Mouse (Mus musculus) hindbrain, embryonic 14.5 days (tissue): ENCODE results near the gene 1810055G02Rik. TPM values are rescaled to one million over a fixed set of nuclear protein-coding genes. Genes with fewer than 3 reads are reported as not detected.

Experiments
- ATAC-seq: fragments of 200-750 bp; cut with Nextera tagmentation; 2 replicates; pipeline ENCODE4 v1.8.0; 2017; ENCODE audit warnings: moderate number of reproducible peaks, mild to moderate bottlenecking, moderate TSS enrichment, moderate library complexity; ENCODE audit not compliant: low FRiP score
- DNase-seq: peaks from one replicate; pipeline ENCODE4 v3.0.0-alpha.2; 2015; ENCODE audit warnings: low spot score
- H3K27ac ChIP-seq: fragments of 300-500 bp; sonication (generic); 2 replicates; pipeline ENCODE4 v1.5.1; 2014; ENCODE audit warnings: mild to moderate bottlenecking, moderate library complexity
- H3K27me3 ChIP-seq: fragments of 300-500 bp; sonication (generic); 2 replicates; pipeline ENCODE4 v1.6.1; 2014; ENCODE audit warnings: mild to moderate bottlenecking, low read length, mixed read lengths; ENCODE audit not compliant: control insufficient read depth, insufficient read depth
- H3K36me3 ChIP-seq: fragments of 300-500 bp; sonication (generic); replicated peaks from 2 replicates; pipeline ENCODE4 v1.6.1; 2014; ENCODE audit not compliant: control insufficient read depth, insufficient read depth
- H3K4me1 ChIP-seq: fragments of 300-500 bp; sonication (generic); replicated peaks from 2 replicates; pipeline ENCODE4 v1.6.1; 2014; ENCODE audit warnings: antibody characterized with exemption, low read length, mixed read lengths; ENCODE audit not compliant: control insufficient read depth, insufficient read depth
- H3K4me2 ChIP-seq: fragments of 300-500 bp; sonication (generic); replicated peaks from 2 replicates; pipeline ENCODE4 v1.6.1; 2014; ENCODE audit warnings: mild to moderate bottlenecking, moderate library complexity
- H3K4me3 ChIP-seq: fragments of 300-500 bp; sonication (generic); replicated peaks from 2 replicates; pipeline ENCODE4 v1.5.1; 2014; ENCODE audit warnings: mild to moderate bottlenecking, low read length
- H3K9ac ChIP-seq: fragments of 300-500 bp; sonication (generic); 2 replicates; pipeline ENCODE4 v1.6.1; 2014
- H3K9me3 ChIP-seq: fragments of 300-500 bp; sonication (generic); 2 replicates; pipeline ENCODE4 v1.6.1; 2016; ENCODE audit warnings: low read length; ENCODE audit not compliant: control insufficient read depth
- WGBS: fragments of 180-500 bp; shearing (Covaris S2); extraction: QIAGEN DNeasy Blood & Tissue Kit; methylation state at CpG from one replicate; pipeline ENCODE4 v1.1.7; 2014; 5-methylcytosine and 5-hydroxymethylcytosine counted together
- polyA plus RNA-seq: library from polyadenylated mRNA; unstranded; fragments of >200 nt; fragmentation: Nextera tagmentation; extraction: Ambion mirVana; gene quantifications from 2 replicates; pipeline ENCODE4 v1.2.1, GENCODE M21; 2014

1810055G02Rik gene
- polyA plus RNA-seq, 1 experiment from 2014 or later, result 34.0 TPM

DNA sequence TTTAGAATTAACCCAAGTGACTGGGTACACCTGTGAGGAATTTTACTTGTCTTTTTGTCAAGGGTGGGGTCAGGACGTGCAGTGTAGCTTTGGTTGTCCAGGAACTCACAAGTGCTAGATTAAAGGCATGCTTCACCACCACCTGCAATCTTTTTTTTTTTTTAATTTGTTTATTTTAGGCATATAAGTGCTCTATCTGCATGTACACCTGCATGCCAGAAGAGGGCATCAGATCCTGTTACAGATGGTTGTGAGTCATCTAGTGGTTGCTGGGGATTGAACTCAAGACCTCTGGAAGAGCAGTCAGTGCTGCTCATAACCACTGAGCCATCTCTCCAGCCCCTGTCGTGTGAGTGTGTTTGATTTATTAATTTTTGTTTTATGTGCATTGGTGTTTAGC is 20.8 kb downstream of the 1810055G02Rik start:
- DNase-seq (no peak), ATAC-seq (no peak)
- no peaks in the 10 kb centered on the region for H3K9me3 ChIP-seq
- H3K27ac ChIP-seq, result no peak overlapping the region
- no peak overlapping the region for H3K4me2 ChIP-seq
- H3K9ac ChIP-seq, result no peak overlapping the region
- no peaks in the 10 kb centered on the region for H3K36me3 ChIP-seq
- no peaks in the 10 kb centered on the region for H3K27me3 ChIP-seq
- WGBS, result 69% methylated on average over 2 of the region's 2 CpGs
- no peak overlapping the region for H3K4me3 ChIP-seq
- H3K4me1 ChIP-seq, result no peaks in the 10 kb centered on the region

- Histone ChIP-seq H3K4me2 (no peak overlapping the region), H3K27me3 (no peaks in the 10 kb centered on the region), H3K9me3 (no peaks in the 10 kb centered on the region), H3K36me3 (no peaks in the 10 kb centered on the region), H3K4me1 (no peaks in the 10 kb centered on the region), H3K27ac (no peak overlapping the region), H3K4me3 (no peak overlapping the region), H3K9ac (no peak overlapping the region)
- ATAC-seq, result no peak
- 84% methylated on average over 7 of the region's 7 CpGs for WGBS
- DNase-seq, result no peak
Observed at GRCm38 (mm10) chr19:3730781-3731646, 22.9 kb downstream of the 1810055G02Rik start.

DNA sequence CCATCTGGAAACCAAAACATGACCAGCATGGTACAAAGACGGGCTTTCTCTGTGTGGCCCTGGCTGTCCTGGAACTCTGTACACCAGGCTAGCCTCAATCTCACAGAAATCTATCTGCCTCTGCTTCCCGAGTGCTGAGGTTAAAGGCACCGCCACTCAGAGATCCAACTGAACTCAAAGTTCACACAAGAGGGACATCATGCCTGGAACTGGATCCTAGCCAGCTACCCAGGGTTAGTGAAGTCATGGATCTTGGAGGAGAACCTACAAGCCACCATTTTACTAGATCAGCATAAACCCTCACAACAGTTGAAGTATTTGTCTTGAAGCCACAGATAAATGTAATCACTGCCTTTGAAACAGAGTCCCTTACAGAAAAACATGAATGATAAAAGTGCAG is 27.9 kb downstream of the 1810055G02Rik start:
- no peak overlapping the region for H3K4me3 ChIP-seq
- no peak overlapping the region for H3K9ac ChIP-seq
- no peak overlapping the region for H3K27ac ChIP-seq
- H3K36me3 ChIP-seq, result no peaks in the 10 kb centered on the region
- H3K4me2 ChIP-seq, result no peak overlapping the region
- no peak for DNase-seq
- H3K27me3 ChIP-seq, result no peaks in the 10 kb centered on the region
- ATAC-seq, result no peak
- H3K4me1 ChIP-seq, result no peaks in the 10 kb centered on the region
- H3K9me3 ChIP-seq, result no peaks in the 10 kb centered on the region
- WGBS, result 92% methylated on average over 3 of the region's 3 CpGs

DNA sequence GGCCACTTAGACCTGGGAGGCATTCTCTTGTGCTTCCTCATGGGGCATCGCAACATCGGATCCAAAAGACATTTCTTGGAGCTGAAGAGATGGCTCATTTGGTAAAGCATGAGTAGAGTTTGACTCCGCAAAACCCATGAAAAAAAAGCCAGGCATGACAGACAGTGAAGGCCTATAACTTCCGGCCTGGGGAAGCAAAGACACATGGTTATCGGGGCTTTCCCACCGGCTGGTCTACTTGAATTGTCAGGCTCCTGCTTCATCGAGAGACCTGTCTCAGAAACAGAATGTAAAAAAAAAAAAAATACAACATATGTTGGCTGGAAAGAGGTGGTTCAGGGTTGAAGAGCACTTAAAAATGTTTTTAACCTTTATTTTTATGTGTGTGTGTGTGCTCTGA is 31.6 kb downstream of the 1810055G02Rik start:
- Histone ChIP-seq H3K4me3 (no peak overlapping the region), H3K4me2 (no peak overlapping the region), H3K36me3 (no peaks in the 10 kb centered on the region), H3K9ac (no peak overlapping the region), H3K9me3 (no peaks in the 10 kb centered on the region), H3K27ac (no peak overlapping the region), H3K4me1 (peaks cover 9% of the 10 kb centered on the region; the same call in 1 of the 2 replicates), H3K27me3 (no peaks in the 10 kb centered on the region)
- 94% methylated on average over 7 of the region's 7 CpGs for WGBS
- DNase-seq (no peak), ATAC-seq (no peak)

DNA sequence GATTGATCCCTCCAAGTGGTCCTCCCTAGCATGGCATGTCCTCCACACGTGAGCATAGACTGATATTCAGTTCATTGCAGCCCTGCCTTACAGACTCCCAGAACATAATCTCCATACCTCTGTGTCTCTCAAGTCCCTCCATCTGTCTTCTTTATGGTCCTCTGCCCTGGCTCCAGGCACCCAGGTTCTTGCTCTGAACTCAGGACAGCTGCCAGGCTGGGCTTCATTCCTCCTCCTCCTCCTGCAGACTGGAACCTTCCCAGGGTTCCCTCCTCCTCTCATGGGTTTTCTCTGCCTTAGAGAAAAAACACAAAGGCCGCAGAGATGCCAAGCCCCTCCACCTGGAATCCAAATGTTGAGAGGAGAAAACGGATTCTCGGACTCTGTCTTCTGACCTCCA is 34.6 kb downstream of the 1810055G02Rik start:
- H3K4me3 ChIP-seq, result no peak overlapping the region
- peak overlapping the region; percentile 77 for H3K4me2 ChIP-seq
- DNase-seq (peak; percentile 34), ATAC-seq (peak; percentile 27; the same call in 1 of the 2 replicates)
- peaks cover 9% of the 10 kb centered on the region; the same call in 1 of the 2 replicates for H3K4me1 ChIP-seq
- peak overlapping the region; percentile 99 for H3K27ac ChIP-seq
- WGBS, result 30% methylated on average over 4 of the region's 4 CpGs
- H3K9me3 ChIP-seq, result no peaks in the 10 kb centered on the region
- peak overlapping the region; percentile 2; the same call in 1 of the 2 replicates for H3K9ac ChIP-seq
- H3K36me3 ChIP-seq, result no peaks in the 10 kb centered on the region
- H3K27me3 ChIP-seq, result no peaks in the 10 kb centered on the region

- WGBS, result 70% methylated on average over 7 of the region's 7 CpGs
- no peaks in the 10 kb centered on the region for H3K9me3 ChIP-seq
- H3K36me3 ChIP-seq, result no peaks in the 10 kb centered on the region
- H3K4me3 ChIP-seq, result peak overlapping the region; percentile 57
- H3K4me1 ChIP-seq, result peaks cover 9% of the 10 kb centered on the region; the same call in 1 of the 2 replicates
- DNase-seq (peak; percentile 28), ATAC-seq (peak; percentile 48; the same call in 1 of the 2 replicates)
- H3K27me3 ChIP-seq, result no peaks in the 10 kb centered on the region
- H3K9ac ChIP-seq, result peak overlapping the region; percentile 94
- peak overlapping the region; percentile 77 for H3K4me2 ChIP-seq
- H3K27ac ChIP-seq, result peak overlapping the region; percentile 99
Observed at GRCm38 (mm10) chr19:3743362-3743761, 35.3 kb downstream of the 1810055G02Rik start.

DNA sequence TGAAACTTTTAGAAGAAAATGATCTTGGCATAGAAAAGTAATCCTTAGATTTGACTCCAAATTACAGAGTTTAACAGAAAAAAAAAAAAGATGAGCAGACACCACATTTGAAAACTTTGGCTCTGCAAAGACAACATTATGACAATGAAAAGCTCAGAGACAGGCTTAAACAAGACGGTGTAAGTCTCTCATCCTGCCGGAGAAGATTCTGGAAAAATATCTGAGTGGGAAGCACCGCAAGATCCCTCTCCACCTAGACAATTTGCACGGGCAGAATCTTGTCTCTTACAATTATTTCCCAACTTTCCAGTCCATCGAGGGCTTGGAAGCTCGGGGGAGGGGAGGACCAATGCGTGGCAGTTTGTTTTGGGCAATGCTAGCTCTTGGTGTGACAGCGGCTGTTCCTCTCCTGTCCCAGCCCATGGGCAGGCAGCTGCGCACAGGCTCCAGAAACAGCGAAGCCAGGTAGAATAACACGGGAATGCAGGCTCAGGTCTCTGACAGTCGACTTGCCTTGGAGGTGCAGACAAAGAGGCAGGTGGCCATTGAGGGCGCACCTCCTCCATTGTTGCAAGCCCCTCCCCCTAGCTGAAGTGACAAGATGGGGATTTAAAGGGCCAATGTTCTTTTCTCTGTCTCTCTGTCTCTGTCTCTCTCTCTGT is 35.9 kb downstream of the 1810055G02Rik start:
- ATAC-seq (peak; percentile 80), DNase-seq (peak; percentile 82)
- Histone ChIP-seq H3K4me3 (peak overlapping the region; percentile 57), H3K4me2 (peak overlapping the region; percentile 77), H3K27ac (peak overlapping the region; percentile 99), H3K36me3 (no peaks in the 10 kb centered on the region), H3K9me3 (no peaks in the 10 kb centered on the region), H3K27me3 (no peaks in the 10 kb centered on the region), H3K4me1 (peaks cover 9% of the 10 kb centered on the region; the same call in 1 of the 2 replicates), H3K9ac (peak overlapping the region; percentile 94)
- 5% methylated on average over 13 of the region's 13 CpGs for WGBS

- H3K36me3 ChIP-seq, result no peaks in the 10 kb centered on the region
- no peaks in the 10 kb centered on the region for H3K27me3 ChIP-seq
- H3K4me3 ChIP-seq, result no peak overlapping the region
- no peaks in the 10 kb centered on the region for H3K9me3 ChIP-seq
- no peaks in the 10 kb centered on the region for H3K4me1 ChIP-seq
- H3K4me2 ChIP-seq, result no peak overlapping the region
- 62% methylated on average over 8 of the region's 8 CpGs for WGBS
- no peak for ATAC-seq
- H3K27ac ChIP-seq, result no peak overlapping the region
- H3K9ac ChIP-seq, result no peak overlapping the region
- DNase-seq, result no peak
Observed at GRCm38 (mm10) chr19:3752621-3753239, 44.6 kb downstream of the 1810055G02Rik start.

DNA sequence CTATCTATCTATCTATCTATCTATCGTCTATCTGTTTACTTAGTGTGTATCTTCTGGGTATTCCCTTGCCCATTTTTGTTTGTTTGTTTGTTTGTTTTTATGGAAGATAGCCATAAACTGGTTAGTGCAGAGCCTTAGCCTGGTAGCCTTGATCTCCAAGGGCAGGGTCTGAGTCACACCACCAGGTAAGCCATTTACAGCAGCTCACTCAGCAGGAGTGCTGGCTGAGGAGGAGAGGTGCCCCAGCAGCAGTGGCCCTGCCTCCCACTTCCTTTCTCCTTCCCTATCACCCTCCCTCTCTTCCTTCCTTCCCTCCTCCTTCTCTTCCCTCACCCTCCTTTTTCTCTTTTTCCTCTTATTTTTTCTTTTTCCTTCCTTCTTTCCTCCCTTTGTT is 45.1 kb downstream of the 1810055G02Rik start:
- no peaks in the 10 kb centered on the region for H3K27me3 ChIP-seq
- H3K9me3 ChIP-seq, result no peaks in the 10 kb centered on the region
- no peak overlapping the region for H3K9ac ChIP-seq
- no peak overlapping the region for H3K27ac ChIP-seq
- no peak overlapping the region for H3K4me3 ChIP-seq
- ATAC-seq, result no peak
- WGBS, result 92% methylated on average over 1 of the region's 1 CpGs
- H3K36me3 ChIP-seq, result no peaks in the 10 kb centered on the region
- no peak for DNase-seq
- no peaks in the 10 kb centered on the region for H3K4me1 ChIP-seq
- H3K4me2 ChIP-seq, result no peak overlapping the region
